Mouse (Mus musculus) CH12.LX (cell line): ENCODE data around the gene Psmb11. TPM values are rescaled to one million over a fixed set of nuclear protein-coding genes. Genes with fewer than 3 reads are reported as not detected.

Source experiments
- DNase-seq: peaks from one replicate; pipeline ENCODE4 v3.0.0-alpha.2; 2013; ENCODE audit errors: extremely low read depth
- H3K27ac ChIP-seq: 2 replicates; pipeline ENCODE4 v1.5.1; 2012; ENCODE audit warnings: low read depth, mild to moderate bottlenecking, control low read depth, moderate library complexity; ENCODE audit not compliant: insufficient read depth
- H3K27me3 ChIP-seq: replicated peaks from 2 replicates; pipeline ENCODE3; 2012; ENCODE audit warnings: inconsistent platforms
- H3K36me3 ChIP-seq, 2 experiments: replicated peaks in 1 of 2; 2 replicates each; pipeline versions ENCODE3 to v1.6.1; 2012; ENCODE audit warnings: inconsistent platforms in 1 of 2, low read length in 1 of 2, mild to moderate bottlenecking in 1 of 2, mixed read lengths in 1 of 2, moderate library complexity in 1 of 2; ENCODE audit not compliant: control insufficient read depth in 1 of 2, insufficient read depth in 1 of 2
- H3K4me1 ChIP-seq, 2 experiments: 2 replicates each; pipeline ENCODE4 v1.6.1; 2012; ENCODE audit warnings: inconsistent platforms in 1 of 2, moderate library complexity in 1 of 2; ENCODE audit not compliant: insufficient read depth in 2 of 2, control insufficient read depth in 1 of 2
- H3K4me2 ChIP-seq: 2 replicates; pipeline ENCODE4 v1.6.1; 2012; ENCODE audit warnings: low read depth, mild to moderate bottlenecking, control low read depth; ENCODE audit not compliant: poor library complexity, insufficient read depth, severe bottlenecking
- H3K4me3 ChIP-seq, 3 experiments: fragments of 150-350 bp in 1 of 3; sonication (generic) in 1 of 3; replicated peaks in 1 of 3; 2 replicates each; pipeline versions ENCODE3 to v1.5.1; 2011 to 2012; ENCODE audit warnings: low read depth in 2 of 3, low read length in 2 of 3, mild to moderate bottlenecking in 2 of 3, moderate library complexity in 2 of 3, control low read depth in 1 of 3, improper control_type of control experiment in 1 of 3, inconsistent platforms in 1 of 3, mixed read lengths in 1 of 3; ENCODE audit not compliant: poor library complexity in 1 of 3
- H3K79me2 ChIP-seq: replicated peaks from 2 replicates; pipeline ENCODE4 v1.6.1; 2012; ENCODE audit warnings: mild to moderate bottlenecking, moderate library complexity; ENCODE audit not compliant: control insufficient read depth, poor library complexity, insufficient read depth, severe bottlenecking; ENCODE audit errors: extremely low read depth
- H3K9ac ChIP-seq: 2 replicates; pipeline ENCODE4 v1.6.1; 2012; ENCODE audit warnings: low read depth, mild to moderate bottlenecking, control low read depth, moderate library complexity; ENCODE audit not compliant: insufficient read depth
- H3K9me3 ChIP-seq: replicated peaks from 2 replicates; pipeline ENCODE3; 2012; ENCODE audit warnings: low read length, inconsistent platforms, mixed read lengths
- CHD2 ChIP-seq: IDR thresholded peaks from 2 replicates; pipeline ENCODE4 v1.6.1; 2011; ENCODE audit warnings: low read length, improper control_type of control experiment
- CTCF ChIP-seq, 2 experiments: IDR thresholded peaks in 1 of 2; conservative IDR thresholded peaks in 1 of 2; 2 replicates each; pipeline ENCODE4 v1.5.1; 2011 to 2012; ENCODE audit warnings: low read depth in 2 of 2, low read length in 2 of 2, improper control_type of control experiment in 1 of 2, inconsistent platforms in 1 of 2, mild to moderate bottlenecking in 1 of 2, moderate library complexity in 1 of 2
- ELF1 ChIP-seq: IDR thresholded peaks from 2 replicates; pipeline ENCODE4 v1.6.1; 2014; ENCODE audit warnings: low read depth, mild to moderate bottlenecking, inconsistent platforms, low read length, improper control_type of control experiment
- ETS1 ChIP-seq: conservative IDR thresholded peaks from 2 replicates; pipeline ENCODE4 v1.6.1; 2012; ENCODE audit warnings: low read depth, mild to moderate bottlenecking, inconsistent platforms, low read length, improper control_type of control experiment, moderate library complexity
- IRF4 ChIP-seq: IDR thresholded peaks from 2 replicates; pipeline ENCODE4 v1.6.1; 2014; ENCODE audit warnings: low read depth, mild to moderate bottlenecking, inconsistent platforms, low read length, improper control_type of control experiment
- JUN ChIP-seq: IDR thresholded peaks from 2 replicates; pipeline ENCODE4 v1.6.1; 2011; ENCODE audit warnings: low read depth, mild to moderate bottlenecking, low read length, improper control_type of control experiment, moderate library complexity; ENCODE audit not compliant: insufficient read depth
- KAT2A ChIP-seq: IDR thresholded peaks from 2 replicates; pipeline ENCODE4 v1.6.1; 2012; ENCODE audit warnings: low read length, improper control_type of control experiment, inconsistent platforms; ENCODE audit not compliant: insufficient replicate concordance
- MAFK ChIP-seq: IDR thresholded peaks from 2 replicates; pipeline ENCODE4 v1.6.1; 2011; ENCODE audit warnings: low read length, improper control_type of control experiment; ENCODE audit not compliant: insufficient replicate concordance
- MAX ChIP-seq: IDR thresholded peaks from 2 replicates; pipeline ENCODE4 v1.6.1; 2011; ENCODE audit warnings: low read length, improper control_type of control experiment
- MAZ ChIP-seq: IDR thresholded peaks from 2 replicates; pipeline ENCODE4 v1.6.1; 2012; ENCODE audit warnings: low read depth, mild to moderate bottlenecking, inconsistent platforms, low read length, improper control_type of control experiment, moderate library complexity
- MXI1 ChIP-seq: IDR thresholded peaks from 2 replicates; pipeline ENCODE4 v1.6.1; 2011; ENCODE audit warnings: mild to moderate bottlenecking, low read depth, low read length, improper control_type of control experiment
- MYC ChIP-seq: IDR thresholded peaks from 2 replicates; pipeline ENCODE4 v1.6.1; 2011; ENCODE audit warnings: low read depth, mild to moderate bottlenecking, improper control_type of control experiment, low read length
- NELFE ChIP-seq: IDR thresholded peaks from 2 replicates; pipeline ENCODE4 v1.6.1; 2011; ENCODE audit warnings: low read depth, low read length, improper control_type of control experiment
- PAX5 ChIP-seq: IDR thresholded peaks from 2 replicates; pipeline ENCODE4 v1.6.1; 2012; ENCODE audit warnings: low read length, inconsistent platforms, mixed read lengths
- POLR2A ChIP-seq: IDR thresholded peaks from 2 replicates; pipeline ENCODE4 v1.6.1; 2011; ENCODE audit warnings: low read depth, mild to moderate bottlenecking, improper control_type of control experiment, low read length
- POLR2AphosphoS2 ChIP-seq: IDR thresholded peaks from 2 replicates; pipeline ENCODE4 v1.6.1; 2011; ENCODE audit warnings: low read depth, low read length, improper control_type of control experiment
- RCOR1 ChIP-seq: conservative IDR thresholded peaks from 2 replicates; pipeline ENCODE4 v1.6.1; 2012; ENCODE audit warnings: low read depth, mild to moderate bottlenecking, inconsistent platforms, low read length, improper control_type of control experiment
- SMC3 ChIP-seq: IDR thresholded peaks from 2 replicates; pipeline ENCODE4 v1.6.1; 2011; ENCODE audit warnings: low read depth, low read length, improper control_type of control experiment
- TBP ChIP-seq: conservative IDR thresholded peaks from 2 replicates; pipeline ENCODE4 v1.6.1; 2011; ENCODE audit warnings: low read depth, low read length, improper control_type of control experiment
- TCF12 ChIP-seq: IDR thresholded peaks from 2 replicates; pipeline ENCODE4 v1.6.1; 2014; ENCODE audit warnings: low read depth, mild to moderate bottlenecking, inconsistent platforms, low read length, improper control_type of control experiment
- UBTF ChIP-seq: IDR thresholded peaks from 2 replicates; pipeline ENCODE4 v1.6.1; 2012; ENCODE audit warnings: low read depth, mild to moderate bottlenecking, inconsistent platforms, low read length, improper control_type of control experiment, moderate library complexity
- ZC3H11A ChIP-seq: IDR thresholded peaks from 2 replicates; pipeline ENCODE4 v1.6.1; 2012; ENCODE audit warnings: low read depth, mild to moderate bottlenecking, inconsistent platforms, low read length, improper control_type of control experiment
- ZKSCAN1 ChIP-seq: IDR thresholded peaks from 2 replicates; pipeline ENCODE4 v1.6.1; 2012; ENCODE audit warnings: low read depth, inconsistent platforms, low read length, improper control_type of control experiment, borderline replicate concordance
- ZMIZ1 ChIP-seq: IDR thresholded peaks from 2 replicates; pipeline ENCODE4 v1.6.1; 2012; ENCODE audit warnings: low read depth, mild to moderate bottlenecking, inconsistent platforms, low read length, improper control_type of control experiment
- dilution Hi-C: fragments of 300-500 bp; cut with MboI; formaldehyde crosslinking; loops from 2 replicates; pipeline ENCODE4 v1.14.3; 2020; ENCODE audit warnings: low sequenced_read_pairs; ENCODE audit not compliant: extremely low pct_unique_long_range_greater_than_20kb, extremely low pct_ligation_motif_present
- in situ Hi-C: fragments of 300-500 bp; cut with MboI; formaldehyde crosslinking; loops from 3 replicates; pipeline ENCODE4 v1.14.3; 2019; ENCODE audit warnings: low sequenced_read_pairs, low pct_ligation_motif_present, low pct_unique_long_range_greater_than_20kb, mixed read lengths
- polyA plus RNA-seq: library from polyadenylated mRNA; unstranded; fragments of >175 nt; gene quantifications from 2 replicates; pipeline ENCODE4 v1.2.1, GENCODE M21; 2012; ENCODE audit warnings: low read depth; ENCODE audit not compliant: insufficient read length
- total RNA-seq, 2 experiments: library from RNA; depleted of rRNA; stranded (reverse); fragments of 300-350 nt in 1 of 2; fragments of >200 nt in 1 of 2; gene quantifications; 2 replicates each; pipeline ENCODE4 v1.2.3; 2012 to 2014

Gene Psmb11
- total and polyA plus RNA-seq, 3 experiments: not detected

GRCm38 (mm10) chr14:54628103-54628502, 6.9 kb downstream of the Psmb11 start:
- H3K36me3 ChIP-seq: peaks cover 24 to 48% of the 10 kb centered on the region in 2 experiments
- dilution Hi-C loops (no loop called here), in situ Hi-C loops (loop anchor here (25.0 kb wide), 1 partner anchor 566 kb away; no protein-coding TSS in a partner anchor)

GRCm38 (mm10) chr14:54629797-54630196, 8.6 kb downstream of the Psmb11 start:
- H3K4me3 ChIP-seq: no peak overlapping the region
- no peak overlapping the region for H3K27ac ChIP-seq
- dilution Hi-C loops: no loop called here
- H3K79me2 ChIP-seq: no peaks in the 10 kb centered on the region
- H3K36me3 ChIP-seq: peaks cover 38 to 65% of the 10 kb centered on the region in 2 experiments
- no peak overlapping the region for H3K9ac ChIP-seq
- no peak for DNase-seq
- H3K4me2 ChIP-seq: no peak overlapping the region
- no peaks in the 10 kb centered on the region for H3K9me3 ChIP-seq
- no peaks in the 10 kb centered on the region for H3K4me1 ChIP-seq
- no peak for TF ChIP-seq POLR2A
- no peak for TF ChIP-seq KAT2A
- no peak for TF ChIP-seq RCOR1
- TF ChIP-seq ZKSCAN1: no peak
- TF ChIP-seq ZC3H11A: no peak
- no peak for TF ChIP-seq CTCF (conservative IDR thresholded peaks at IDR 0.05 in 1 of 2, IDR thresholded peaks at IDR 0.05 in 1 of 2; ENCODE audit: low read depth in 2 of 2, low read length in 2 of 2)
- no peak for TF ChIP-seq PAX5
- no peak for TF ChIP-seq MAFK
- no peak for TF ChIP-seq POLR2AphosphoS2
- TF ChIP-seq TCF12: no peak
- no peak for TF ChIP-seq NELFE
- TF ChIP-seq IRF4: no peak
- in situ Hi-C loops: loop anchor here (10.0 to 25.0 kb wide), 2 partner anchors 55 to 567 kb away; partner anchors contain the start of gene Ajuba
- H3K27me3 ChIP-seq: no peaks in the 10 kb centered on the region

More at GRCm38 (mm10) chr14:54628103-54628502, 6.9 kb downstream of the Psmb11 start:
- DNase-seq: no peak
- no peak overlapping the region for H3K4me3 ChIP-seq
- no peak for TF ChIP-seq POLR2A
- TF ChIP-seq UBTF: no peak
- no peak for TF ChIP-seq MAX
- TF ChIP-seq ELF1: no peak
- TF ChIP-seq IRF4: no peak
- TF ChIP-seq MAZ: no peak
- no peak for TF ChIP-seq MYC
- no peak for TF ChIP-seq SMC3
- TF ChIP-seq ZMIZ1: no peak
- TF ChIP-seq MXI1: no peak
- TF ChIP-seq ETS1: no peak
- no peak for TF ChIP-seq CHD2
- TF ChIP-seq TCF12: no peak
- no peak for TF ChIP-seq TBP
- no peak for TF ChIP-seq JUN
- TF ChIP-seq CTCF (conservative IDR thresholded peaks at IDR 0.05 in 1 of 2, IDR thresholded peaks at IDR 0.05 in 1 of 2; ENCODE audit: low read depth in 2 of 2, low read length in 2 of 2): no peak
- no peak for TF ChIP-seq RCOR1
- H3K4me1 ChIP-seq: no peaks in the 10 kb centered on the region
- H3K9ac ChIP-seq: no peak overlapping the region
- H3K27ac ChIP-seq: no peak overlapping the region
- H3K9me3 ChIP-seq: no peaks in the 10 kb centered on the region
- no peak overlapping the region for H3K4me2 ChIP-seq
- H3K27me3 ChIP-seq: no peaks in the 10 kb centered on the region
- no peaks in the 10 kb centered on the region for H3K79me2 ChIP-seq
